Mouse (Mus musculus): Measurements from ENCODE around the gene Sept9. TPM values are rescaled to one million over a fixed set of nuclear protein-coding genes. Genes with fewer than 3 reads are reported as not detected.

The Sept9 gene
- polyA plus RNA-seq, 1 experiment, result 45.3 TPM

DNA sequence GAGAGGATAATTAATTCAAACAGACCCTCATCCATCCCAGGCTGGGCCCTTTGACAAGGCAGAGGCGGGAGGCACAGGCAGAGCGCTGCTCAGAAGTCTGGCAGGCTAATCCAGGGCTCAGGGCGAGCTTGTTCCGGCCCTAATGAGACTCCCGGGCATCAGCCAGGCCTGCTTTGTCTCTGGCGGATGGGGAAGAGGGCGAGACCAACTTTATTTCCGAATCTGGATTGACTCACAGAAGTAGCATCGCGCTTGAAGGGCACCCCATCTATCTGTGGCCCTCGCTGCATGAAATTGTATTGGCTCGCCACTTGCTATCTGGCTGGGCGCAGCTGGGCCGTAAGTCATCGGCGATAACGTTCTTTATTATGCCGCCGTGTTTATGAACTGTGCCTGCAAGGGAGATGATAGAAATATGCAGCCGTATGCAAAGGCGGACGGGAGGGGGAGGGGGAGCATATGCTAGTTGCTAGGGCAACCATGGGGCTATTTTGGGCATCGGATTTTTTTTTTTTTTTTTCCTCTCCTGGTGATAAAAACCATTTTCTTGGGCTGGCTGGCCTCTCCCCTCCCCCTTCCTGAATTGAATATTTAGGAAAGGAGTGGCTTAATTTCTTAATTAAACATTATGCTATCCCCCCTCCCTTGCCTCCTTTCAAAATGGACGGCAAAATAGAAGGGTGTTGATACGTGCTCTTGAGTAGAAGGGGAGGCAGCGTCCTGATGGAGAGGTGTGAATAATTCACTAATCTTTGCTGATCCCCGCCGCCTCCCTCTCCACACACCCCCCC is 208.4 kb downstream of the Sept9 start:
- DNase-seq (ENCODE audit: low read depth in 1 of 2, low spot score in 2 of 2), result peak in 1 of 2 experiments; percentile 21
- H3K4me1 ChIP-seq (ENCODE audit: control insufficient read depth, insufficient read depth, insufficient read length), result no peaks in the 10 kb centered on the region; the same call in 1 of the 2 replicates
- H3K27ac ChIP-seq (ENCODE audit: insufficient read depth, low read length), result no peak overlapping the region
- WGBS, result 5% methylated on average over 28 of the region's 28 CpGs
- no peaks in the 10 kb centered on the region for H3K36me3 ChIP-seq (ENCODE audit: control insufficient read depth, insufficient read depth, low read length)
- no peaks in the 10 kb centered on the region; the same call in 1 of the 2 replicates for H3K27me3 ChIP-seq (ENCODE audit: control insufficient read depth, insufficient read depth, low read length)
- H3K4me3 ChIP-seq (ENCODE audit: extremely low read depth, insufficient read depth, insufficient read length), result no peak overlapping the region
- TF ChIP-seq POLR2A (IDR thresholded peaks at IDR 0.05; ENCODE audit: low read depth, low read length), result no peak

DNA sequence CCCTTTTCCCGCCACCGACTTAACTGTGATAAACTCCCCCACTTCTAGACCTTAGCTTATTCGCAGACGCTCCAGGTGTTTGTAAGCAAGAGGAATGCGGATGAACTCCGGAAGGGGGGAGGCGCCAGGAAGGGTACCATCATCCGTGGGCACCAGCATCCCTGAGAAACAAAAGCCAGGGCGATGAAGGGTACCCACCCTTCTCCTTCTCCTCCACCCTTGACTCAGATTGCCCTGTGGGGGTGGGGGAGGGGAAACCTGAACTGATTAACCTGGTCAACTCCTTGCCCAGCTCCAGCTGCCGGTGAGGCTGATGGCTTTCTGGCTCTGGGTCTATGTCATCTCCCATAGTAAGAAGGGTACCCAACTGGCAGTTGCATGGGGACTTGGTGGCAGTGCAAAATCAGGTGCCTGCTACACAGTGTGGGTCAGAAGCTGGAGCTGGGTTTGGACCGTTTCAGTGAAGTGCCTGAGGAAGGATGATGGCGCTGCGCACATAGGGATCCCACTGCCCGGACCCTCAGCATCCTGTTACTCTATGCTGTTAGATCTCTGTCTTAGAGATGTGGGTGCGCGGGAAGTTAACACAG is 209.1 kb downstream of the Sept9 start:
- no peaks in the 10 kb centered on the region for H3K36me3 ChIP-seq (ENCODE audit: control insufficient read depth, insufficient read depth, low read length)
- H3K27me3 ChIP-seq (ENCODE audit: control insufficient read depth, insufficient read depth, low read length), result no peaks in the 10 kb centered on the region; the same call in 1 of the 2 replicates
- peaks cover 3% of the 10 kb centered on the region; the same call in 1 of the 2 replicates for H3K4me1 ChIP-seq (ENCODE audit: control insufficient read depth, insufficient read depth, insufficient read length)
- no peak overlapping the region for H3K4me3 ChIP-seq (ENCODE audit: extremely low read depth, insufficient read depth, insufficient read length)
- no peak overlapping the region for H3K27ac ChIP-seq (ENCODE audit: insufficient read depth, low read length)
- TF ChIP-seq POLR2A (IDR thresholded peaks at IDR 0.05; ENCODE audit: low read depth, low read length) (no peak), CTCF (IDR thresholded peaks at IDR 0.05; ENCODE audit: extremely low read depth, insufficient read depth, insufficient read length, insufficient replicate concordance) (no peak)
- DNase-seq (ENCODE audit: low read depth in 1 of 2, low spot score in 2 of 2), result no peak
- 17% methylated on average over 16 of the region's 16 CpGs for WGBS

DNA sequence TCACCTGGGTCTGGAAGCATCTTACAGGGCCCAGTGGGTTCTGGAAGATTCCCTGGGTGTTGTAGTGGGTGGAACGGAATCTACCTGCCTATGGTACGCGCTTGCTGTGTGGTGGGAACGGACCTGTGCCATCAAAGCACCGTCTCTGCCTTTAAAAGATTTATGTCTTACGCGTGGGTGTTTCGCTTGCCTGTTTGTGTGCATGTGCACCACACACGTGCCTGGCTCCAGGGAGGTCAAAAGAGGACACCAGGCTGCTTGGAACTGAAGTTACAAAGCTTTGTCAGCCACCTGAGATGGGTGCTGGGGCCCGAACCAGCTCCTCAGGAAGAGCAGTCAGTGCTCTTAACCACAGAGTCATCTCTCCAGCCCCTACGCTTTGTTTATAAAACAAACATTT is 209.9 kb downstream of the Sept9 start:
- no peaks in the 10 kb centered on the region for H3K36me3 ChIP-seq (ENCODE audit: control insufficient read depth, insufficient read depth, low read length)
- no peak overlapping the region for H3K27ac ChIP-seq (ENCODE audit: insufficient read depth, low read length)
- H3K4me3 ChIP-seq (ENCODE audit: extremely low read depth, insufficient read depth, insufficient read length), result no peak overlapping the region
- H3K27me3 ChIP-seq (ENCODE audit: control insufficient read depth, insufficient read depth, low read length), result no peaks in the 10 kb centered on the region; the same call in 1 of the 2 replicates
- TF ChIP-seq CTCF (IDR thresholded peaks at IDR 0.05; ENCODE audit: extremely low read depth, insufficient read depth, insufficient read length, insufficient replicate concordance), result no peak
- TF ChIP-seq POLR2A (IDR thresholded peaks at IDR 0.05; ENCODE audit: low read depth, low read length), result no peak
- 46% methylated on average over 11 of the region's 11 CpGs for WGBS
- no peak for DNase-seq (ENCODE audit: low read depth in 1 of 2, low spot score in 2 of 2)
- peaks cover 3% of the 10 kb centered on the region; the same call in 1 of the 2 replicates for H3K4me1 ChIP-seq (ENCODE audit: control insufficient read depth, insufficient read depth, insufficient read length)

DNA sequence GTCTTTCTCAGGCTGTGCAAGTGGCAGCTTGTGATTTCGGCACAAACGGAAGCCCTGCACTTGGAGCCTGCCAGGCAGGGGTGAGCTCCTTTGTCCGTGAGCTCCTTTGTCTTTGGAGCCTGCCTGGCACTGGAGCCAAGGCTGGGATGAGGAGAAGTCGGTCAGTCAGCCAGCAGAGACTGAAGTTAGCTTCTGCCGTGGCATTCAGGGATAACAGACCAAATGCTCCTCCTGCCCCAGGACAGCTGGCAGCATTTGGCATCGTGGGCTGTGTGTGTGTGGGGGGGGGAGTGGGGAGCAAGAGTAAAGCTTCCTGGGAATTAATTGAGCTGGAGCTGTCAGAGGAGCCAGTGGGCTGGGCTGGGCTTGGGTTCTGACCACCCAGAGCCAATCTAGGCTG is 210.6 kb downstream of the Sept9 start:
- no peak for DNase-seq (ENCODE audit: low read depth in 1 of 2, low spot score in 2 of 2)
- Histone ChIP-seq H3K36me3 (ENCODE audit: control insufficient read depth, insufficient read depth, low read length) (no peaks in the 10 kb centered on the region), H3K4me3 (ENCODE audit: extremely low read depth, insufficient read depth, insufficient read length) (no peak overlapping the region), H3K4me1 (ENCODE audit: control insufficient read depth, insufficient read depth, insufficient read length) (peaks cover 6% of the 10 kb centered on the region; the same call in 1 of the 2 replicates), H3K27me3 (ENCODE audit: control insufficient read depth, insufficient read depth, low read length) (peaks cover 3% of the 10 kb centered on the region; the same call in 1 of the 2 replicates), H3K27ac (ENCODE audit: insufficient read depth, low read length) (no peak overlapping the region)
- TF ChIP-seq CTCF (IDR thresholded peaks at IDR 0.05; ENCODE audit: extremely low read depth, insufficient read depth, insufficient read length, insufficient replicate concordance), result no peak
- TF ChIP-seq POLR2A (IDR thresholded peaks at IDR 0.05; ENCODE audit: low read depth, low read length), result no peak
- 47% methylated on average over 6 of the region's 6 CpGs for WGBS

DNA sequence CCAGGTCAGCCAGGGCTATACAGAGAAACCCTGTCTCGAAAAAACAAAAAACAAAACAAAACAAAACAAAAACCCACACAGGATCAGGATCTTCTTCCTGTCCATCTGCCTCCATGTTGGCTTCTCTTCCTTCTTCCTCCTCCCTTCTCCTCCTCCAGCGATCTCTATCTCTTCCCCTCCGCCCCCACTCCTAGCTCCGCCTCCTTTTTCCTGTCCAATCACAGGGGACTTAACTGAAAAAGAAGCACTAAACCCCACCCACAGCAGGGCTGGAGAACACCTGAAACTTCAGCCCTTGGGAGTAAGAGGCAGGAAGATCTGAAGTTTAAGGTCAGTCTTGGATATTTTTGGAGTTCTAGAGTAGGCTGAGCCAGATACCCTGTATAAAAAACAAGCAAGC is 212.2 kb downstream of the Sept9 start:
- H3K4me1 ChIP-seq (ENCODE audit: control insufficient read depth, insufficient read depth, insufficient read length), result peaks cover 7% of the 10 kb centered on the region; the same call in 1 of the 2 replicates
- no peaks in the 10 kb centered on the region for H3K36me3 ChIP-seq (ENCODE audit: control insufficient read depth, insufficient read depth, low read length)
- H3K27ac ChIP-seq (ENCODE audit: insufficient read depth, low read length), result no peak overlapping the region
- DNase-seq (ENCODE audit: low read depth in 1 of 2, low spot score in 2 of 2), result no peak
- peaks cover 8% of the 10 kb centered on the region; the same call in 1 of the 2 replicates for H3K27me3 ChIP-seq (ENCODE audit: control insufficient read depth, insufficient read depth, low read length)
- no peak overlapping the region for H3K4me3 ChIP-seq (ENCODE audit: extremely low read depth, insufficient read depth, insufficient read length)
- 67% methylated on average over 4 of the region's 4 CpGs for WGBS
- no peak for TF ChIP-seq CTCF (IDR thresholded peaks at IDR 0.05; ENCODE audit: extremely low read depth, insufficient read depth, insufficient read length, insufficient replicate concordance)
- no peak for TF ChIP-seq POLR2A (IDR thresholded peaks at IDR 0.05; ENCODE audit: low read depth, low read length)

Other genes with a start within 250 kb of the Sept9 start
- 30.1 and 32.9 TPM in 2 replicates for gene Sec14l1, start 84.5 kb upstream of the Sept9 start, polyA plus RNA-seq (2012; rRNA removed)